Mouse (Mus musculus) G1E (cell line): ENCODE measurements around the gene Polk.

Experiments
- CTCF ChIP-seq: IDR thresholded peaks from 2 replicates; pipeline ENCODE4 v1.5.1; 2012; ENCODE audit warnings: low read depth, low read length, inconsistent platforms, mixed read lengths
- GATA1 ChIP-seq: IDR thresholded peaks from 2 replicates; pipeline ENCODE4 v1.6.1; 2012; ENCODE audit warnings: borderline replicate concordance, low read length, inconsistent platforms, mixed read lengths
- GATA2 ChIP-seq: IDR thresholded peaks from 2 replicates; pipeline ENCODE4 v1.6.1; 2012; ENCODE audit warnings: low read depth, low read length, inconsistent platforms, borderline replicate concordance
- POLR2AphosphoS5 ChIP-seq: IDR thresholded peaks from 2 replicates; pipeline ENCODE4 v1.6.1; 2012; ENCODE audit warnings: low read depth, low read length, inconsistent platforms; ENCODE audit not compliant: insufficient replicate concordance
- TAL1 ChIP-seq: conservative IDR thresholded peaks from 2 replicates; pipeline ENCODE4 v1.6.1; 2012; ENCODE audit warnings: low read depth, low read length, inconsistent platforms, mixed read lengths

- TF ChIP-seq CTCF = no peak
- no peak for TF ChIP-seq POLR2AphosphoS5
- no peak for TF ChIP-seq TAL1
- no peak for TF ChIP-seq GATA1
- no peak for TF ChIP-seq GATA2
Measured at GRCm38 (mm10) chr13:96542081-96542889, at the start of gene Polk, which contains the start of gene Col4a3bp.
